Mouse (Mus musculus): ENCODE measurements around the gene Scamp2. TPM values are rescaled to one million over a fixed set of nuclear protein-coding genes. Genes with fewer than 3 reads are reported as not detected.

The Scamp2 gene
- polyA plus RNA-seq, 1 experiment = 166 TPM

- no peaks in the 10 kb centered on the region for H3K36me3 ChIP-seq (ENCODE audit: control insufficient read depth, insufficient read depth, low read length)
- no peak overlapping the region for H3K4me3 ChIP-seq (ENCODE audit: insufficient read depth, low read depth, low read length)
- H3K4me1 ChIP-seq (ENCODE audit: control insufficient read depth, insufficient read depth, low read length) = peaks cover 12% of the 10 kb centered on the region
- TF ChIP-seq POLR2A (IDR thresholded peaks at IDR 0.05; ENCODE audit: low read depth, low read length) (no peak), CTCF (conservative IDR thresholded peaks at IDR 0.05; ENCODE audit: insufficient read depth, insufficient read length, low read depth, low read length) (no peak)
- WGBS = 58% methylated on average over 8 of the region's 8 CpGs
- no peaks in the 10 kb centered on the region for H3K27me3 ChIP-seq (replicated peaks; ENCODE audit: control insufficient read depth, insufficient read depth, low read length)
- peak; percentile 39 for DNase-seq
- H3K27ac ChIP-seq (ENCODE audit: insufficient read depth, low read depth, low read length) = no peak overlapping the region
Observed at GRCm38 (mm10) chr9:57602098-57602497, 41.4 kb downstream of the Scamp2 start.

- 82% methylated on average over 4 of the region's 4 CpGs for WGBS
Observed at GRCm38 (mm10) chr9:57604875-57605274, 44.1 kb downstream of the Scamp2 start.

GRCm38 (mm10) chr9:57605503-57605902 is 44.8 kb downstream of the Scamp2 start:
- no peak overlapping the region for H3K27ac ChIP-seq (ENCODE audit: insufficient read depth, low read depth, low read length)
- H3K4me1 ChIP-seq (ENCODE audit: control insufficient read depth, insufficient read depth, low read length) = 0 out of 2 replicates have a peak, but pooled peaks cover 5% of the 10 kb centered on the region
- DNase-seq = no peak
- no peaks in the 10 kb centered on the region for H3K36me3 ChIP-seq (ENCODE audit: control insufficient read depth, insufficient read depth, low read length)
- no peaks in the 10 kb centered on the region for H3K27me3 ChIP-seq (replicated peaks; ENCODE audit: control insufficient read depth, insufficient read depth, low read length)
- H3K4me3 ChIP-seq (ENCODE audit: insufficient read depth, low read depth, low read length) = no peak overlapping the region
- TF ChIP-seq POLR2A (IDR thresholded peaks at IDR 0.05; ENCODE audit: low read depth, low read length) = no peak
- no peak for TF ChIP-seq CTCF (conservative IDR thresholded peaks at IDR 0.05; ENCODE audit: insufficient read depth, insufficient read length, low read depth, low read length)
- 23% methylated on average over 9 of the region's 9 CpGs for WGBS

More at GRCm38 (mm10) chr9:57604875-57605274, 44.1 kb downstream of the Scamp2 start:
- DNase-seq = no peak
- TF ChIP-seq POLR2A (IDR thresholded peaks at IDR 0.05; ENCODE audit: low read depth, low read length) = no peak
- TF ChIP-seq CTCF (conservative IDR thresholded peaks at IDR 0.05; ENCODE audit: insufficient read depth, insufficient read length, low read depth, low read length) = no peak
- H3K4me3 ChIP-seq (ENCODE audit: insufficient read depth, low read depth, low read length) = no peak overlapping the region
- H3K27ac ChIP-seq (ENCODE audit: insufficient read depth, low read depth, low read length) = no peak overlapping the region
- no peaks in the 10 kb centered on the region for H3K27me3 ChIP-seq (replicated peaks; ENCODE audit: control insufficient read depth, insufficient read depth, low read length)
- 0 out of 2 replicates have a peak, but pooled peaks cover 5% of the 10 kb centered on the region for H3K4me1 ChIP-seq (ENCODE audit: control insufficient read depth, insufficient read depth, low read length)
- no peaks in the 10 kb centered on the region for H3K36me3 ChIP-seq (ENCODE audit: control insufficient read depth, insufficient read depth, low read length)

GRCm38 (mm10) chr9:57606139-57606851 is 45.6 kb downstream of the Scamp2 start, which contains the start of gene Cplx3:
Cplx3 (minus strand) TSS chr9:57606281.
- WGBS = 5% methylated on average over 24 of the region's 24 CpGs
- Histone ChIP-seq H3K36me3 (ENCODE audit: control insufficient read depth, insufficient read depth, low read length) (no peaks in the 10 kb centered on the region), H3K27ac (ENCODE audit: insufficient read depth, low read depth, low read length) (no peak within 1 kb of the TSS), H3K4me1 (ENCODE audit: control insufficient read depth, insufficient read depth, low read length) (no peaks in the 10 kb centered on the region), H3K4me3 (ENCODE audit: insufficient read depth, low read depth, low read length) (no peak within 1 kb of the TSS), H3K27me3 (replicated peaks; ENCODE audit: control insufficient read depth, insufficient read depth, low read length) (no peaks in the 10 kb centered on the region)
- no peak for TF ChIP-seq CTCF (conservative IDR thresholded peaks at IDR 0.05; ENCODE audit: insufficient read depth, insufficient read length, low read depth, low read length)
- no peak for TF ChIP-seq POLR2A (IDR thresholded peaks at IDR 0.05; ENCODE audit: low read depth, low read length)
- DNase-seq = peak; percentile 56

- Histone ChIP-seq H3K4me1 (ENCODE audit: control insufficient read depth, insufficient read depth, low read length) (no peaks in the 10 kb centered on the region), H3K27me3 (replicated peaks; ENCODE audit: control insufficient read depth, insufficient read depth, low read length) (no peaks in the 10 kb centered on the region), H3K27ac (ENCODE audit: insufficient read depth, low read depth, low read length) (no peak overlapping the region), H3K36me3 (ENCODE audit: control insufficient read depth, insufficient read depth, low read length) (no peaks in the 10 kb centered on the region), H3K4me3 (ENCODE audit: insufficient read depth, low read depth, low read length) (no peak overlapping the region)
- TF ChIP-seq POLR2A (IDR thresholded peaks at IDR 0.05; ENCODE audit: low read depth, low read length) (no peak), CTCF (conservative IDR thresholded peaks at IDR 0.05; ENCODE audit: insufficient read depth, insufficient read length, low read depth, low read length) (no peak)
- no peak for DNase-seq
- 54% methylated on average over 3 of the region's 3 CpGs for WGBS
Observed at GRCm38 (mm10) chr9:57609803-57610202, 49.1 kb downstream of the Scamp2 start.

- no peaks in the 10 kb centered on the region for H3K36me3 ChIP-seq (ENCODE audit: control insufficient read depth, insufficient read depth, low read length)
- no peaks in the 10 kb centered on the region for H3K4me1 ChIP-seq (ENCODE audit: control insufficient read depth, insufficient read depth, low read length)
- TF ChIP-seq POLR2A (IDR thresholded peaks at IDR 0.05; ENCODE audit: low read depth, low read length) (no peak), CTCF (conservative IDR thresholded peaks at IDR 0.05; ENCODE audit: insufficient read depth, insufficient read length, low read depth, low read length) (no peak)
- H3K4me3 ChIP-seq (ENCODE audit: insufficient read depth, low read depth, low read length) = no peak overlapping the region
- DNase-seq = no peak
- H3K27ac ChIP-seq (ENCODE audit: insufficient read depth, low read depth, low read length) = no peak overlapping the region
- 45% methylated on average over 3 of the region's 3 CpGs for WGBS
- H3K27me3 ChIP-seq (replicated peaks; ENCODE audit: control insufficient read depth, insufficient read depth, low read length) = no peaks in the 10 kb centered on the region
Observed at GRCm38 (mm10) chr9:57610359-57610826, 49.6 kb downstream of the Scamp2 start.

GRCm38 (mm10) chr9:57612587-57612986 is 51.8 kb downstream of the Scamp2 start:
- Histone ChIP-seq H3K4me3 (ENCODE audit: insufficient read depth, low read depth, low read length) (no peak overlapping the region), H3K4me1 (ENCODE audit: control insufficient read depth, insufficient read depth, low read length) (no peaks in the 10 kb centered on the region), H3K36me3 (ENCODE audit: control insufficient read depth, insufficient read depth, low read length) (no peaks in the 10 kb centered on the region), H3K27me3 (replicated peaks; ENCODE audit: control insufficient read depth, insufficient read depth, low read length) (no peaks in the 10 kb centered on the region), H3K27ac (ENCODE audit: insufficient read depth, low read depth, low read length) (no peak overlapping the region)
- 71% methylated on average over 7 of the region's 7 CpGs for WGBS
- TF ChIP-seq POLR2A (IDR thresholded peaks at IDR 0.05; ENCODE audit: low read depth, low read length) (no peak), CTCF (conservative IDR thresholded peaks at IDR 0.05; ENCODE audit: insufficient read depth, insufficient read length, low read depth, low read length) (no peak)
- no peak for DNase-seq
